Mouse (Mus musculus) kidney, postnatal 0 days (tissue): ENCODE data around the gene Jmjd8. TPM values are rescaled to one million over a fixed set of nuclear protein-coding genes. Genes with fewer than 3 reads are reported as not detected.
A peak's percentile ranks its signal among the peaks of the same experiment; 100 is the strongest.

Experiments
- ATAC-seq: fragments of 200-750 bp; cut with Nextera tagmentation; replicated peaks from 2 replicates; pipeline ENCODE4 v1.8.0; 2017; ENCODE audit warnings: low read depth, moderate number of reproducible peaks, moderate TSS enrichment, moderate library complexity; ENCODE audit not compliant: low FRiP score
- DNase-seq: peaks from one replicate; pipeline ENCODE4 v3.0.0-alpha.2; 2016; ENCODE audit warnings: low spot score
- H3K27ac ChIP-seq: fragments of 300-500 bp; sonication (generic); 2 replicates; pipeline ENCODE4 v1.5.1; 2014; ENCODE audit warnings: mild to moderate bottlenecking
- H3K27me3 ChIP-seq: fragments of 300-500 bp; sonication (generic); 2 replicates; pipeline ENCODE4 v1.6.1; 2014; ENCODE audit warnings: low read length, mixed read lengths; ENCODE audit not compliant: insufficient read depth
- H3K36me3 ChIP-seq: fragments of 300-500 bp; sonication (generic); 2 replicates; pipeline ENCODE4 v1.6.1; 2014; ENCODE audit warnings: low read length, mixed read lengths; ENCODE audit not compliant: insufficient read depth
- H3K4me1 ChIP-seq: fragments of 300-500 bp; sonication (generic); replicated peaks from 2 replicates; pipeline ENCODE4 v1.6.1; 2014; ENCODE audit warnings: antibody characterized with exemption, low read length, mixed read lengths; ENCODE audit not compliant: insufficient read depth
- H3K4me2 ChIP-seq: fragments of 300-500 bp; sonication (generic); 2 replicates; pipeline ENCODE4 v1.6.1; 2014; ENCODE audit warnings: mild to moderate bottlenecking, low read length, moderate library complexity, mixed read lengths
- H3K4me3 ChIP-seq: fragments of 300-500 bp; sonication (generic); replicated peaks from 2 replicates; pipeline ENCODE4 v1.5.1; 2014; ENCODE audit warnings: low read depth, low read length
- H3K9ac ChIP-seq: fragments of 300-500 bp; sonication (generic); 2 replicates; pipeline ENCODE4 v1.6.1; 2014; ENCODE audit warnings: low read depth, low read length
- H3K9me3 ChIP-seq: fragments of 300-500 bp; sonication (generic); replicated peaks from 2 replicates; pipeline ENCODE4 v1.6.1; 2016; ENCODE audit warnings: low read length, inconsistent platforms, mixed read lengths
- CTCF ChIP-seq: IDR thresholded peaks from 2 replicates; pipeline ENCODE4 v1.5.1; 2016; ENCODE audit warnings: antibody characterized with exemption, low read depth, mild to moderate bottlenecking, moderate library complexity
- WGBS: fragments of 180-500 bp; shearing (Covaris S2); extraction: QIAGEN DNeasy Blood & Tissue Kit; methylation state at CpG from one replicate; pipeline ENCODE4 v1.1.7; 2014; 5-methylcytosine and 5-hydroxymethylcytosine counted together
- polyA plus RNA-seq: library from polyadenylated mRNA; unstranded; fragments of >200 nt; fragmentation: Nextera tagmentation; extraction: Ambion mirVana; gene quantifications from 2 replicates; pipeline ENCODE4 v1.2.1, GENCODE M21; 2015

Jmjd8 gene
- polyA plus RNA-seq, 1 experiment from 2014 or later = 53.1 TPM

- peaks cover 11% of the 10 kb centered on the region; the same call in 1 of the 2 replicates for H3K27me3 ChIP-seq
- WGBS = 34% methylated on average over 5 of the region's 5 CpGs
- ATAC-seq = no peak
- no peak for TF ChIP-seq CTCF
- no peak for DNase-seq
- H3K9ac ChIP-seq = no peak overlapping the region
- no peaks in the 10 kb centered on the region; the same call in 1 of the 2 replicates for H3K4me1 ChIP-seq
- no peaks in the 10 kb centered on the region for H3K9me3 ChIP-seq
- no peaks in the 10 kb centered on the region for H3K36me3 ChIP-seq
- no peak overlapping the region for H3K27ac ChIP-seq
- no peak overlapping the region for H3K4me3 ChIP-seq
- peak overlapping the region; percentile 94; the same call in 1 of the 2 replicates for H3K4me2 ChIP-seq
Observed at GRCm38 (mm10) chr17:25808028-25808427, 20.6 kb upstream of the Jmjd8 start.

- peak; percentile 35 for TF ChIP-seq CTCF
- H3K4me2 ChIP-seq = peak within 1 kb of the TSS; percentile 94
- peaks cover 11% of the 10 kb centered on the region; the same call in 1 of the 2 replicates for H3K27me3 ChIP-seq
- H3K9me3 ChIP-seq = no peaks in the 10 kb centered on the region
- H3K27ac ChIP-seq = no peak within 1 kb of the TSS
- H3K9ac ChIP-seq = peak within 1 kb of the TSS; percentile 51
- H3K4me3 ChIP-seq = peak within 1 kb of the TSS; percentile 60
- ATAC-seq (peak; percentile 27), DNase-seq (peak; percentile 51)
- no peaks in the 10 kb centered on the region for H3K36me3 ChIP-seq
- under 1% methylated on average over 83 of the region's 100 CpGs for WGBS
- no peaks in the 10 kb centered on the region; the same call in 1 of the 2 replicates for H3K4me1 ChIP-seq
Observed at GRCm38 (mm10) chr17:25808789-25809605, 19.7 kb upstream of the Jmjd8 start, which contains the start of gene Fbxl16. TSS of gene Fbxl16 (plus strand) at chr17:25809085.

- Histone ChIP-seq H3K4me1 (no peaks in the 10 kb centered on the region; the same call in 1 of the 2 replicates), H3K4me3 (peak overlapping the region; percentile 60), H3K9ac (peak overlapping the region; percentile 51), H3K27me3 (peaks cover 11% of the 10 kb centered on the region; the same call in 1 of the 2 replicates), H3K4me2 (peak overlapping the region; percentile 94), H3K36me3 (no peaks in the 10 kb centered on the region), H3K27ac (no peak overlapping the region), H3K9me3 (no peaks in the 10 kb centered on the region)
- WGBS = 9% methylated on average over 25 of the region's 25 CpGs
- ATAC-seq = no peak
- no peak for DNase-seq
- TF ChIP-seq CTCF = no peak
Observed at GRCm38 (mm10) chr17:25809606-25810340, 18.9 kb upstream of the Jmjd8 start.

GRCm38 (mm10) chr17:25810890-25811289 is 17.8 kb upstream of the Jmjd8 start:
- WGBS = 72% methylated on average over 4 of the region's 4 CpGs
- ATAC-seq (no peak), DNase-seq (no peak)
- Histone ChIP-seq H3K9me3 (no peaks in the 10 kb centered on the region), H3K4me1 (no peaks in the 10 kb centered on the region; the same call in 1 of the 2 replicates), H3K27me3 (peaks cover 11% of the 10 kb centered on the region; the same call in 1 of the 2 replicates), H3K27ac (no peak overlapping the region), H3K4me3 (no peak overlapping the region), H3K4me2 (no peak overlapping the region), H3K36me3 (no peaks in the 10 kb centered on the region), H3K9ac (no peak overlapping the region)
- TF ChIP-seq CTCF = no peak

- Histone ChIP-seq H3K9ac (no peak overlapping the region), H3K9me3 (no peaks in the 10 kb centered on the region), H3K27me3 (peaks cover 11% of the 10 kb centered on the region; the same call in 1 of the 2 replicates), H3K27ac (no peak overlapping the region), H3K4me3 (no peak overlapping the region), H3K4me2 (no peak overlapping the region), H3K36me3 (no peaks in the 10 kb centered on the region), H3K4me1 (no peaks in the 10 kb centered on the region; the same call in 1 of the 2 replicates)
- 0% methylated on average over 20 of the region's 20 CpGs for WGBS
- peak; percentile 70 for TF ChIP-seq CTCF
- ATAC-seq = peak; percentile 50; the same call in 1 of the 2 replicates
- peak; percentile 96 for DNase-seq
Observed at GRCm38 (mm10) chr17:25813471-25813870, 15.2 kb upstream of the Jmjd8 start.

DNA sequence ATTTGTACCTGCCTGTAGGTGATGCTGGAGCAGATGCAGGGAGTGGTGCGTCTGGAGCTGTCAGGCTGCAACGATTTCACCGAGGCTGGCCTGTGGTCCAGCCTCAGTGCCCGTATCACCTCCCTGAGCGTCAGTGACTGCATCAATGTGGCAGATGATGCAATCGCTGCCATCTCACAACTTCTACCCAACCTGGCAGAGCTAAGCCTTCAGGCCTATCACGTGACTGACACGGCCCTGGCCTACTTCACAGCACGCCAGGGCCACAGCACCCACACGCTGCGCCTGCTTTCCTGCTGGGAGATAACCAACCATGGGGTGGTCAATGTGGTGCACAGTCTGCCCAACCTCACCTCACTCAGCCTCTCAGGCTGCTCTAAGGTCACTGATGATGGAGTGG is 11.0 kb upstream of the Jmjd8 start:
- Histone ChIP-seq H3K4me1 (no peaks in the 10 kb centered on the region; the same call in 1 of the 2 replicates), H3K27ac (no peak overlapping the region), H3K27me3 (peaks cover 15% of the 10 kb centered on the region), H3K9ac (no peak overlapping the region), H3K4me2 (no peak overlapping the region), H3K9me3 (no peaks in the 10 kb centered on the region), H3K36me3 (no peaks in the 10 kb centered on the region), H3K4me3 (no peak overlapping the region)
- TF ChIP-seq CTCF = no peak
- WGBS = 87% methylated on average over 11 of the region's 11 CpGs
- no peak for DNase-seq
- ATAC-seq = no peak
